Mouse (Mus musculus): ENCODE data around the gene Med11. TPM values are rescaled to one million over a fixed set of nuclear protein-coding genes. Genes with fewer than 3 reads are reported as not detected.
"Not testable (repeated sequence)": the region's sequence is repeated elsewhere in the genome, so short reads cannot be mapped to it uniquely, and the experiment has no call there.

The Med11 gene
- total and polyA plus RNA-seq, 3 experiments: 18.1 to 37.0 (median 22.6) TPM

GRCm38 (mm10) chr11:70465824-70466223, 14.1 kb downstream of the Med11 start:
- no peak for TF ChIP-seq CTCF (IDR thresholded peaks at IDR 0.05; ENCODE audit: low read depth, low read length)
- TF ChIP-seq TAL1 (conservative IDR thresholded peaks at IDR 0.05; ENCODE audit: low read depth, low read length): no peak
- TF ChIP-seq GATA1 (IDR thresholded peaks at IDR 0.05; ENCODE audit: borderline replicate concordance, low read length): no peak
- no peak for TF ChIP-seq POLR2AphosphoS5 (IDR thresholded peaks at IDR 0.05; ENCODE audit: insufficient replicate concordance, low read depth, low read length)
- TF ChIP-seq GATA2 (IDR thresholded peaks at IDR 0.05; ENCODE audit: borderline replicate concordance, low read depth, low read length): no peak
- no peaks in the 10 kb centered on the region for H3K36me3 ChIP-seq (replicated peaks)
- no peaks in the 10 kb centered on the region for H3K4me1 ChIP-seq (ENCODE audit: insufficient read depth, low read depth, low read length)
- ATAC-seq (ENCODE audit: extremely low read depth, insufficient number of reproducible peaks, low FRiP score, poor library complexity, severe bottlenecking): no peak
- H3K4me3 ChIP-seq (ENCODE audit: low read depth, low read length): no peak overlapping the region
- peaks cover 37% of the 10 kb centered on the region for H3K27me3 ChIP-seq (ENCODE audit: insufficient read depth, low read length)
- H3K9me3 ChIP-seq (replicated peaks): no peaks in the 10 kb centered on the region
- no peak for DNase-seq (ENCODE audit: low spot score)

- no peaks in the 10 kb centered on the region for H3K4me1 ChIP-seq (ENCODE audit: insufficient read depth, low read depth, low read length)
- H3K9me3 ChIP-seq (replicated peaks): no peaks in the 10 kb centered on the region
- ATAC-seq (ENCODE audit: extremely low read depth, insufficient number of reproducible peaks, low FRiP score, poor library complexity, severe bottlenecking) (no peak), DNase-seq (ENCODE audit: low spot score) (no peak)
- TF ChIP-seq TAL1 (conservative IDR thresholded peaks at IDR 0.05; ENCODE audit: low read depth, low read length) (no peak), GATA2 (IDR thresholded peaks at IDR 0.05; ENCODE audit: borderline replicate concordance, low read depth, low read length) (no peak), CTCF (IDR thresholded peaks at IDR 0.05; ENCODE audit: low read depth, low read length) (no peak), POLR2AphosphoS5 (IDR thresholded peaks at IDR 0.05; ENCODE audit: insufficient replicate concordance, low read depth, low read length) (no peak), GATA1 (IDR thresholded peaks at IDR 0.05; ENCODE audit: borderline replicate concordance, low read length) (no peak)
- H3K4me3 ChIP-seq (ENCODE audit: low read depth, low read length): no peak overlapping the region
- H3K36me3 ChIP-seq (replicated peaks): no peaks in the 10 kb centered on the region
- peaks cover 31% of the 10 kb centered on the region for H3K27me3 ChIP-seq (ENCODE audit: insufficient read depth, low read length)
Observed at GRCm38 (mm10) chr11:70467902-70468619, 16.3 kb downstream of the Med11 start.

- Histone ChIP-seq H3K36me3 (replicated peaks) (no peaks in the 10 kb centered on the region), H3K9me3 (replicated peaks) (no peaks in the 10 kb centered on the region), H3K4me1 (ENCODE audit: insufficient read depth, low read depth, low read length) (no peaks in the 10 kb centered on the region), H3K27me3 (ENCODE audit: insufficient read depth, low read length) (peaks cover 22% of the 10 kb centered on the region), H3K4me3 (ENCODE audit: low read depth, low read length) (no peak overlapping the region)
- no peak for DNase-seq (ENCODE audit: low spot score)
- no peak for TF ChIP-seq CTCF (IDR thresholded peaks at IDR 0.05; ENCODE audit: low read depth, low read length)
- TF ChIP-seq GATA1 (IDR thresholded peaks at IDR 0.05; ENCODE audit: borderline replicate concordance, low read length): no peak
- TF ChIP-seq POLR2AphosphoS5 (IDR thresholded peaks at IDR 0.05; ENCODE audit: insufficient replicate concordance, low read depth, low read length): no peak
- no peak for TF ChIP-seq GATA2 (IDR thresholded peaks at IDR 0.05; ENCODE audit: borderline replicate concordance, low read depth, low read length)
- TF ChIP-seq TAL1 (conservative IDR thresholded peaks at IDR 0.05; ENCODE audit: low read depth, low read length): no peak
- no peak for ATAC-seq (ENCODE audit: extremely low read depth, insufficient number of reproducible peaks, low FRiP score, poor library complexity, severe bottlenecking)
Observed at GRCm38 (mm10) chr11:70469764-70470163, 18.0 kb downstream of the Med11 start.

GRCm38 (mm10) chr11:70472716-70473115, 21.0 kb downstream of the Med11 start:
- no peak for DNase-seq (ENCODE audit: low spot score)
- TF ChIP-seq CTCF (IDR thresholded peaks at IDR 0.05; ENCODE audit: low read depth, low read length): no peak
- ATAC-seq (ENCODE audit: extremely low read depth, insufficient number of reproducible peaks, low FRiP score, poor library complexity, severe bottlenecking): no peak
- H3K4me1 ChIP-seq (ENCODE audit: insufficient read depth, low read depth, low read length): no peaks in the 10 kb centered on the region
- H3K36me3 ChIP-seq (replicated peaks): no peaks in the 10 kb centered on the region
- peaks cover 16% of the 10 kb centered on the region for H3K27me3 ChIP-seq (ENCODE audit: insufficient read depth, low read length)
- H3K9me3 ChIP-seq (replicated peaks): no peaks in the 10 kb centered on the region
- no peak overlapping the region for H3K4me3 ChIP-seq (ENCODE audit: low read depth, low read length)

GRCm38 (mm10) chr11:70473291-70473690, 21.6 kb downstream of the Med11 start:
- not testable (repeated sequence) for H3K4me1 ChIP-seq (ENCODE audit: insufficient read depth, low read depth, low read length); H3K4me3 ChIP-seq (ENCODE audit: low read depth, low read length); DNase-seq (ENCODE audit: low spot score); ATAC-seq (ENCODE audit: extremely low read depth, insufficient number of reproducible peaks, low FRiP score, poor library complexity, severe bottlenecking); H3K9me3 ChIP-seq (replicated peaks); H3K36me3 ChIP-seq (replicated peaks)
- H3K27me3 ChIP-seq (ENCODE audit: insufficient read depth, low read length): peaks cover 19% of the 10 kb centered on the region

GRCm38 (mm10) chr11:70474872-70475534, 23.3 kb downstream of the Med11 start:
- ATAC-seq (ENCODE audit: extremely low read depth, insufficient number of reproducible peaks, low FRiP score, poor library complexity, severe bottlenecking): no peak

More at GRCm38 (mm10) chr11:70474872-70475534, 23.3 kb downstream of the Med11 start:
- Histone ChIP-seq H3K4me3 (ENCODE audit: low read depth, low read length) (no peak overlapping the region), H3K4me1 (ENCODE audit: insufficient read depth, low read depth, low read length) (no peaks in the 10 kb centered on the region; the same call in 1 of the 2 replicates), H3K36me3 (replicated peaks) (no peaks in the 10 kb centered on the region), H3K27me3 (ENCODE audit: insufficient read depth, low read length) (peaks cover 18% of the 10 kb centered on the region), H3K9me3 (replicated peaks) (no peaks in the 10 kb centered on the region)
- DNase-seq (ENCODE audit: low spot score): no peak
- no peak for TF ChIP-seq TAL1 (conservative IDR thresholded peaks at IDR 0.05; ENCODE audit: low read depth, low read length)
- no peak for TF ChIP-seq POLR2AphosphoS5 (IDR thresholded peaks at IDR 0.05; ENCODE audit: insufficient replicate concordance, low read depth, low read length)
- TF ChIP-seq CTCF (IDR thresholded peaks at IDR 0.05; ENCODE audit: low read depth, low read length): no peak
- no peak for TF ChIP-seq GATA1 (IDR thresholded peaks at IDR 0.05; ENCODE audit: borderline replicate concordance, low read length)
- no peak for TF ChIP-seq GATA2 (IDR thresholded peaks at IDR 0.05; ENCODE audit: borderline replicate concordance, low read depth, low read length)
